ENCODE assay signal across 8 mouse cellular contexts in genomic region chr15:83562626-83563270, GRCm38 (mm10). TPM values are rescaled to one million over a fixed set of nuclear protein-coding genes. Genes with fewer than 3 reads are reported as not detected.
DNase-seq lines count a peak whose midpoint lies in the region; TF ChIP-seq lines count a peak whose summit lies in the region.

No protein-coding gene starts in this region.

- H3K27me3 ChIP-seq in megakaryocyte, embryonic 14.5 days (replicated peaks): no peaks in the 10 kb centered on the region

- DNase-seq in NIH3T3 (ENCODE audit: low read depth): peak; percentile 98
- peak; percentile 65 for DNase-seq in embryo, embryonic 10 days (ENCODE audit: low spot score)
- peak; percentile 90 for DNase-seq in gastrocnemius, postnatal 14 days
- DNase-seq in induced T-regulatory cell, adult 2 months (ENCODE audit: low read depth): peak; percentile 92
- DNase-seq in left cerebral cortex, adult 2 months (ENCODE audit: extremely low spot score in 1 of 2, low spot score in 2 of 2): peak; percentile 33 to 63
- DNase-seq in right cerebral cortex, postnatal 36 days (ENCODE audit: low spot score in 2 of 2): peak; percentile 39 to 58
- peak; percentile 36 for DNase-seq in yolk sac, embryonic 10.5 days (ENCODE audit: low spot score)

- intact Hi-C loops in gastrocnemius, postnatal 14 days (cut with DNase I; ENCODE audit: low total_unique reads): no loop called here
- intact Hi-C loops in left cerebral cortex, adult 2 months (cut with DNase I): no loop called here

- no peak overlapping the region for H3K27ac ChIP-seq in left cerebral cortex, adult 2 months

- H3K9me3 ChIP-seq in megakaryocyte, embryonic 14.5 days: no peaks in the 10 kb centered on the region

- peaks cover 68% of the 10 kb centered on the region for H3K4me1 ChIP-seq in megakaryocyte, embryonic 14.5 days

- TF ChIP-seq CTCF in left cerebral cortex, adult 2 months (IDR thresholded peaks at IDR 0.05): no peak

- peaks cover 19% of the 10 kb centered on the region for H3K36me3 ChIP-seq in megakaryocyte, embryonic 14.5 days (replicated peaks; ENCODE audit: low read length)

- no peak overlapping the region for H3K4me3 ChIP-seq in left cerebral cortex, adult 2 months
- H3K4me3 ChIP-seq in megakaryocyte, embryonic 14.5 days (replicated peaks): peak overlapping the region; percentile 100

RNA-seq across cellular contexts. Expression of gene Tspo, which starts 0.6 kb away (rescaled TPM):
- 10 to 100 TPM; 24.9 to 33.5 TPM for total RNA-seq in gastrocnemius, postnatal 14 days (2021)
- 1 to 10 TPM; 5.6 to 7.9 TPM for total RNA-seq in left cerebral cortex, adult 2 months (2021)
- 531 TPM in 2 replicates for polyA plus RNA-seq in megakaryocyte, embryonic 14.5 days (2012; ENCODE audit: insufficient read depth, low replicate concordance)

RNA-seq across cellular contexts. Expression of gene Mcat, which starts 0.8 kb away (rescaled TPM):
- total RNA-seq in gastrocnemius, postnatal 14 days (2021): 10 to 100 TPM; 20.4 to 21.9 TPM
- total RNA-seq in left cerebral cortex, adult 2 months (2021): 10 to 100 TPM; 19.0 to 26.9 TPM
- polyA plus RNA-seq in megakaryocyte, embryonic 14.5 days (2012; ENCODE audit: insufficient read depth, low replicate concordance): 15.3 and 15.9 TPM in 2 replicates

RNA-seq across cellular contexts. Expression of gene Ttll12, which starts 32.2 kb away (rescaled TPM):
- 1 to 10 TPM; 6.3 to 8.3 TPM for total RNA-seq in gastrocnemius, postnatal 14 days (2021)
- total RNA-seq in left cerebral cortex, adult 2 months (2021): 10 to 100 TPM; 12.4 to 12.6 TPM
- polyA plus RNA-seq in megakaryocyte, embryonic 14.5 days (2012; ENCODE audit: insufficient read depth, low replicate concordance): 36.8 and 55.0 TPM in 2 replicates

RNA-seq across cellular contexts. Expression of gene Bik, which starts 36.1 kb away (rescaled TPM):
- total RNA-seq in gastrocnemius, postnatal 14 days (2021): 1 to 10 TPM; 2.8 to 3.2 TPM
- under 1 TPM in 1 of 2 experiments, not detected in 1; 0.70 TPM for total RNA-seq in left cerebral cortex, adult 2 months (2021)
- polyA plus RNA-seq in megakaryocyte, embryonic 14.5 days (2012; ENCODE audit: insufficient read depth, low replicate concordance): 3.1 and 3.5 TPM in 2 replicates

RNA-seq across cellular contexts. Expression of gene Ttll1, which starts 52.1 kb away (rescaled TPM):
- 1 to 10 TPM; 3.6 to 5.1 TPM for total RNA-seq in gastrocnemius, postnatal 14 days (2021)
- 10 to 100 TPM; 45.5 to 54.9 TPM for total RNA-seq in left cerebral cortex, adult 2 months (2021)
- 8.3 TPM in 1 of 2 replicates, not detected in the other for polyA plus RNA-seq in megakaryocyte, embryonic 14.5 days (2012; ENCODE audit: insufficient read depth, low replicate concordance)

Comparison
In these comparisons a context has a peak if more than half of its experiments do, and no peak if none do; other contexts are left out.
1. DNase-seq: peak in every context shown above with its lines; median percentile 98 in NIH3T3; 92 in induced T-regulatory cell, adult 2 months; 90 in gastrocnemius, postnatal 14 days; 65 in embryo, embryonic 10 days; 48 in right cerebral cortex, postnatal 36 days; 48 in left cerebral cortex, adult 2 months; 36 in yolk sac, embryonic 10.5 days.